ENCODE assay signal across 10 mouse cellular contexts in genomic region chr17:29789715-29790114, GRCm38 (mm10).
DNase-seq lines count a peak whose midpoint lies in the region; ATAC-seq and TF ChIP-seq lines count a peak whose summit lies in the region.
"Had no signal": no experiment of that assay in that cellular context is flagged by ENCODE, and none has a peak within 500 bp of the region (broad histone marks: within the 10 kb centered on the region; RNA-seq: fewer than 3 reads in every experiment).

No protein-coding gene starts in this region.

- H3K27ac ChIP-seq in forebrain, embryonic 15.5 days (replicated peaks), result peak overlapping the region; percentile 80
- H3K27ac ChIP-seq in forebrain, embryonic 11.5 days (ENCODE audit: low read depth, low read length), result no peak overlapping the region
- no peak overlapping the region for H3K27ac ChIP-seq in lung, postnatal 0 days (ENCODE audit: low read length)
- H3K27ac ChIP-seq in bone marrow, adult 2 months (ENCODE audit: control insufficient read depth, insufficient read depth, low read depth, low read length, poor library complexity), result no peak overlapping the region
- no peak overlapping the region for H3K27ac ChIP-seq in olfactory bulb, adult 2 months (ENCODE audit: insufficient read depth, low read depth, low read length)
- H3K27ac ChIP-seq: limb, embryonic 12.5 days had no signal

- peaks cover 26% of the 10 kb centered on the region for H3K4me1 ChIP-seq in forebrain, embryonic 15.5 days
- H3K4me1 ChIP-seq in forebrain, embryonic 11.5 days (replicated peaks; ENCODE audit: control insufficient read depth, insufficient read depth, low read length), result peaks cover 3% of the 10 kb centered on the region; the same call in 1 of the 2 replicates
- no peaks in the 10 kb centered on the region for H3K4me1 ChIP-seq in lung, postnatal 0 days (ENCODE audit: insufficient read depth, low read depth, low read length)
- H3K4me1 ChIP-seq in bone marrow, adult 2 months (ENCODE audit: control insufficient read depth, insufficient read depth, low read length), result no peaks in the 10 kb centered on the region
- H3K4me1 ChIP-seq in olfactory bulb, adult 2 months (ENCODE audit: control insufficient read depth, insufficient read depth, low read length), result peaks cover 10% of the 10 kb centered on the region

- ATAC-seq in forebrain, embryonic 15.5 days (replicated peaks), result no peak
- no peak for ATAC-seq in forebrain, embryonic 11.5 days (replicated peaks; ENCODE audit: low FRiP score)
- no peak for ATAC-seq in lung, postnatal 0 days
- ATAC-seq in inflammation-experienced regulatory T-cells, adult 6 months, result no peak

- H3K4me3 ChIP-seq in forebrain, embryonic 15.5 days, result no peak overlapping the region
- H3K4me3 ChIP-seq in forebrain, embryonic 11.5 days (ENCODE audit: low read depth, low read length), result no peak overlapping the region
- no peak overlapping the region for H3K4me3 ChIP-seq in lung, postnatal 0 days (ENCODE audit: low read depth, low read length)
- H3K4me3 ChIP-seq in bone marrow, adult 2 months (replicated peaks; ENCODE audit: control insufficient read depth, low read depth, low read length), result no peak overlapping the region
- no peak overlapping the region for H3K4me3 ChIP-seq in olfactory bulb, adult 2 months (ENCODE audit: insufficient read depth, low read depth, low read length)
- H3K4me3 ChIP-seq: limb, embryonic 12.5 days had no signal

- DNase-seq in forebrain, embryonic 11.5 days (ENCODE audit: low spot score), result no peak
- DNase-seq in lung, postnatal 0 days (ENCODE audit: low spot score), result no peak
- DNase-seq in lung, postnatal 10 days, result no peak
- DNase-seq in gastrocnemius, postnatal 14 days, result no peak
- DNase-seq: kidney, adult 9 months had no signal

- intact Hi-C loops in gastrocnemius, postnatal 14 days (cut with DNase I; ENCODE audit: low total_unique reads), result no loop called here

- H3K36me3 ChIP-seq in forebrain, embryonic 15.5 days, result no peaks in the 10 kb centered on the region
- no peaks in the 10 kb centered on the region for H3K36me3 ChIP-seq in forebrain, embryonic 11.5 days (ENCODE audit: control insufficient read depth, insufficient read depth, low read length)
- H3K36me3 ChIP-seq in lung, postnatal 0 days (ENCODE audit: insufficient read depth, low read length), result no peaks in the 10 kb centered on the region
- H3K36me3 ChIP-seq: limb, embryonic 12.5 days had no signal

- peak; percentile 55 for TF ChIP-seq CTCF in lung, postnatal 0 days (IDR thresholded peaks at IDR 0.05)
- peak; percentile 47 for TF ChIP-seq CTCF in bone marrow, adult 2 months (IDR thresholded peaks at IDR 0.05; ENCODE audit: control insufficient read depth, insufficient read depth, low read length)
- TF ChIP-seq CTCF in olfactory bulb, adult 2 months (IDR thresholded peaks at IDR 0.05; ENCODE audit: insufficient read depth, low read depth, low read length), result peak; percentile 19; the same call in 1 of the 2 replicates

- WGBS in forebrain, embryonic 15.5 days, result 65% methylated on average over 9 of the region's 9 CpGs
- WGBS in forebrain, embryonic 11.5 days, result 60% methylated on average over 9 of the region's 9 CpGs
- WGBS in lung, postnatal 0 days, result 61% methylated on average over 9 of the region's 9 CpGs
- WGBS in bone marrow, adult 2 months, result 79% methylated on average over 9 of the region's 9 CpGs
- 74% methylated on average over 9 of the region's 9 CpGs for WGBS in olfactory bulb, adult 2 months

- TF ChIP-seq POLR2A in bone marrow, adult 2 months (IDR thresholded peaks at IDR 0.05; ENCODE audit: borderline replicate concordance, control insufficient read depth, low read depth, low read length), result no peak
- TF ChIP-seq POLR2A in olfactory bulb, adult 2 months (IDR thresholded peaks at IDR 0.05; ENCODE audit: insufficient read depth, low read depth, low read length), result no peak

- no peak overlapping the region for H3K4me2 ChIP-seq in forebrain, embryonic 15.5 days (replicated peaks)
- no peak overlapping the region for H3K4me2 ChIP-seq in forebrain, embryonic 11.5 days (ENCODE audit: low read depth, low read length, severe bottlenecking)
- no peak overlapping the region for H3K4me2 ChIP-seq in lung, postnatal 0 days (replicated peaks; ENCODE audit: low read depth, low read length)
- H3K4me2 ChIP-seq: limb, embryonic 12.5 days had no signal

- H3K9ac ChIP-seq in forebrain, embryonic 15.5 days (replicated peaks), result no peak overlapping the region
- H3K9ac ChIP-seq in forebrain, embryonic 11.5 days (ENCODE audit: low read length), result no peak overlapping the region
- no peak overlapping the region for H3K9ac ChIP-seq in lung, postnatal 0 days (replicated peaks; ENCODE audit: low read depth)
- H3K9ac ChIP-seq: limb, embryonic 12.5 days had no signal

- TF ChIP-seq EP300 in lung, postnatal 0 days (IDR thresholded peaks at IDR 0.05), result no peak

- no peaks in the 10 kb centered on the region for H3K9me3 ChIP-seq in forebrain, embryonic 15.5 days
- H3K9me3 ChIP-seq in forebrain, embryonic 11.5 days (ENCODE audit: control insufficient read depth, low read length), result no peaks in the 10 kb centered on the region
- no peaks in the 10 kb centered on the region for H3K9me3 ChIP-seq in lung, postnatal 0 days (ENCODE audit: low read length)
- H3K9me3 ChIP-seq: limb, embryonic 12.5 days had no signal

- H3K27me3 ChIP-seq in forebrain, embryonic 15.5 days, result no peaks in the 10 kb centered on the region
- H3K27me3 ChIP-seq in forebrain, embryonic 11.5 days (ENCODE audit: control insufficient read depth, insufficient read depth, low read length), result no peaks in the 10 kb centered on the region
- H3K27me3 ChIP-seq in lung, postnatal 0 days (replicated peaks; ENCODE audit: insufficient read depth, low read length), result no peaks in the 10 kb centered on the region
- H3K27me3 ChIP-seq: limb, embryonic 12.5 days had no signal
